Comparison of ENCODE assay signal across 10 mouse cellular contexts in the genomic region with DNA sequence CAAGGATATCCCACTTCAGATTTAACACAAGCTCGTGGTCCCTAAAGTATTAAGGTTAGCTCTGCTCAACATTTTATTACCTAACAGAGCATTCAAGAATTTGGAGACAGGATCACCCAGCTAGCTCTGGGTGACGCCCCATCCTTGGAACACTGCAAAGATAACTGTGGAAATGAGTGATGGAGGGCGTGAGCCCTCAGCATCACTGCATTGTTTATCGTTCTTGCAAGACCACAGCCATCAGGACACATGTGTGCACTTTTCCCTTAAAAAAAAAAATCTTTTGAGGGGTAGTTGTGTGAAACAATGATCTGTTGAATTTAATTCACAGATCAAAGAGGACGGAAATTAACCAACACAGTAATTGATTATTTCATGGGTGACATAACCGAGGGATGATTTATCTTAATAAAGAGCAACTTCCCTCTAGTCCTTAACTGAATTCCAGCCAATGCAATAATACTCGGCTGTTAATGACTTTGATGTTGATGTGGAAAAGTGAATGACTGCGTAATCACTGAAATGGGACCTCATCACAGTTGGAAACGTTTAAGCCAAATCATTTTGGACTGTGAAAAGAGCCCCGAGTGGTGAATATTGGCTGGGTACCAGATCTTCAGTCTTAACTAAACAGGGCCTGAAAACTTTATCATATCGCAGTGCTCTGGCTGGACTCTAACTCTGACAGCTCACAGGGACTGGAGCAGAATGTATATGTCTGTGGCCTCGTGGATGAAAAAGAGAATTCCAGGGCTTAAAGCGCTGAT.
DNase-seq lines count a peak whose midpoint lies in the region; ATAC-seq and TF ChIP-seq lines count a peak whose summit lies in the region.
"Had no signal": no experiment of that assay in that cellular context is flagged by ENCODE, and none has a peak within 500 bp of the region (broad histone marks: within the 10 kb centered on the region; RNA-seq: fewer than 3 reads in every experiment).

No protein-coding gene starts in this region.

- intact Hi-C loops in gastrocnemius, postnatal 14 days (cut with DNase I; ENCODE audit: low total_unique reads) = no loop called here

- peaks cover 15% of the 10 kb centered on the region for H3K4me1 ChIP-seq in forebrain, embryonic 14.5 days (ENCODE audit: control insufficient read depth, insufficient read depth, low read length)
- no peaks in the 10 kb centered on the region for H3K4me1 ChIP-seq in forebrain, postnatal 0 days (ENCODE audit: insufficient read depth)
- no peaks in the 10 kb centered on the region; the same call in 1 of the 2 replicates for H3K4me1 ChIP-seq in neural tube, embryonic 11.5 days (ENCODE audit: control insufficient read depth, insufficient read depth, low read length)

- no peaks in the 10 kb centered on the region for H3K27me3 ChIP-seq in forebrain, embryonic 14.5 days (replicated peaks; ENCODE audit: control insufficient read depth, insufficient read depth, low read length)
- H3K27me3 ChIP-seq in forebrain, postnatal 0 days (ENCODE audit: insufficient read depth, low read length) = no peaks in the 10 kb centered on the region
- H3K27me3 ChIP-seq in neural tube, embryonic 11.5 days (ENCODE audit: control insufficient read depth, insufficient read depth, low read length) = no peaks in the 10 kb centered on the region

- no peak overlapping the region for H3K27ac ChIP-seq in forebrain, embryonic 14.5 days (ENCODE audit: low read depth, low read length)
- no peak overlapping the region for H3K27ac ChIP-seq in forebrain, postnatal 0 days (ENCODE audit: low read depth, low read length)
- H3K27ac ChIP-seq in neural tube, embryonic 11.5 days (ENCODE audit: low read depth, low read length) = no peak overlapping the region
- H3K27ac ChIP-seq: limb, embryonic 12.5 days had no signal

- no peak for TF ChIP-seq CTCF in forebrain, postnatal 0 days (IDR thresholded peaks at IDR 0.05; ENCODE audit: low read depth)

- whole genome bisulfite sequencing in forebrain, embryonic 14.5 days = 29% methylated on average over 13 of the region's 13 CpGs
- 28% methylated on average over 13 of the region's 13 CpGs for WGBS in forebrain, postnatal 0 days
- WGBS in neural tube, embryonic 11.5 days = 56% methylated on average over 13 of the region's 13 CpGs

- no peaks in the 10 kb centered on the region for H3K36me3 ChIP-seq in forebrain, embryonic 14.5 days (ENCODE audit: control insufficient read depth, insufficient read depth, low read length)
- H3K36me3 ChIP-seq in forebrain, postnatal 0 days (ENCODE audit: insufficient read depth) = no peaks in the 10 kb centered on the region
- no peaks in the 10 kb centered on the region for H3K36me3 ChIP-seq in neural tube, embryonic 11.5 days (ENCODE audit: control insufficient read depth, insufficient read depth, low read length)
- H3K36me3 ChIP-seq: limb, embryonic 12.5 days had no signal

- ATAC-seq in forebrain, embryonic 14.5 days = 0 out of 2 replicates have a peak, but pooled peaks have one; percentile 12
- ATAC-seq in forebrain, postnatal 0 days = no peak
- no peak for ATAC-seq in neural tube, embryonic 11.5 days (ENCODE audit: insufficient read depth, low FRiP score, low TSS enrichment)

- no peaks in the 10 kb centered on the region for H3K9me3 ChIP-seq in forebrain, embryonic 14.5 days (replicated peaks; ENCODE audit: control insufficient read depth, low read length)
- H3K9me3 ChIP-seq in forebrain, postnatal 0 days (ENCODE audit: low read length) = no peaks in the 10 kb centered on the region
- no peaks in the 10 kb centered on the region for H3K9me3 ChIP-seq in neural tube, embryonic 11.5 days (ENCODE audit: control insufficient read depth, low read length)
- H3K9me3 ChIP-seq: limb, embryonic 12.5 days had no signal

- no peak overlapping the region for H3K4me3 ChIP-seq in forebrain, embryonic 14.5 days (ENCODE audit: low read depth, low read length)
- H3K4me3 ChIP-seq in forebrain, postnatal 0 days (ENCODE audit: low read depth, low read length) = no peak overlapping the region
- no peak overlapping the region for H3K4me3 ChIP-seq in neural tube, embryonic 11.5 days (ENCODE audit: low read depth, low read length)
- H3K4me3 ChIP-seq: limb, embryonic 12.5 days had no signal

- H3K4me2 ChIP-seq in forebrain, embryonic 14.5 days (ENCODE audit: low read length) = no peak overlapping the region
- no peak overlapping the region for H3K4me2 ChIP-seq in forebrain, postnatal 0 days (ENCODE audit: low read depth)
- no peak overlapping the region for H3K4me2 ChIP-seq in neural tube, embryonic 11.5 days (ENCODE audit: low read depth)
- H3K4me2 ChIP-seq: limb, embryonic 12.5 days had no signal

- H3K9ac ChIP-seq in forebrain, embryonic 14.5 days (ENCODE audit: low read length) = no peak overlapping the region
- H3K9ac ChIP-seq in forebrain, postnatal 0 days = no peak overlapping the region
- H3K9ac ChIP-seq in neural tube, embryonic 11.5 days (ENCODE audit: low read length) = no peak overlapping the region
- H3K9ac ChIP-seq: limb, embryonic 12.5 days had no signal

- DNase-seq in forebrain, embryonic 14.5 days (ENCODE audit: low spot score) = peak; percentile 58
- DNase-seq in forebrain, postnatal 0 days = no peak
- DNase-seq in neural tube, embryonic 11.5 days (ENCODE audit: low spot score) = peak; percentile 38
- no peak for DNase-seq in neural tube, embryonic 10.5 days (ENCODE audit: extremely low spot score, low spot score)
- DNase-seq in lung, postnatal 36 days = peak; percentile 4
- DNase-seq in urinary bladder, postnatal 36 days (ENCODE audit: low spot score in 2 of 2) = no peak
- no peak for DNase-seq in gastrocnemius, postnatal 14 days
- no peak for DNase-seq in urinary bladder, postnatal 4 days (ENCODE audit: low spot score in 2 of 2)
- DNase-seq: B cell, adult 2 months had no signal

Comparison
In these comparisons a context has a peak if more than half of its experiments do, and no peak if none do; other contexts are left out.
1. DNase-seq: peak in forebrain, embryonic 14.5 days (single experiment), neural tube, embryonic 11.5 days (single experiment) and lung, postnatal 36 days (single experiment); none in forebrain, postnatal 0 days (single experiment), neural tube, embryonic 10.5 days (single experiment), urinary bladder, postnatal 36 days (0 of 2), gastrocnemius, postnatal 14 days (single experiment) and urinary bladder, postnatal 4 days (0 of 2).